Mouse (Mus musculus): ENCODE results near the gene Tbc1d9. TPM values are rescaled to one million over a fixed set of nuclear protein-coding genes. Genes with fewer than 3 reads are reported as not detected.

Gene Tbc1d9
- total and polyA plus RNA-seq, 2 experiments from 2014 or later = 18.6 to 135 TPM

- no peak overlapping the region for H3K27ac ChIP-seq (ENCODE audit: low read depth, low read length)
- no peak overlapping the region for H3K9ac ChIP-seq (replicated peaks; ENCODE audit: low read length, poor library complexity, severe bottlenecking)
- no peaks in the 10 kb centered on the region for H3K4me1 ChIP-seq (ENCODE audit: insufficient read depth, low read length)
- peak; percentile 56 for DNase-seq (ENCODE audit: low spot score)
- WGBS = 51% methylated on average over 5 of the region's 5 CpGs
- no peaks in the 10 kb centered on the region for H3K36me3 ChIP-seq (ENCODE audit: insufficient read depth, low read length)
- no peak overlapping the region for H3K4me2 ChIP-seq (ENCODE audit: low read depth, low read length, poor library complexity, severe bottlenecking)
- H3K9me3 ChIP-seq (ENCODE audit: low read length) = no peaks in the 10 kb centered on the region
- no peaks in the 10 kb centered on the region for H3K27me3 ChIP-seq (ENCODE audit: insufficient read depth, low read length)
- no peak for ATAC-seq (ENCODE audit: low FRiP score)
- H3K4me3 ChIP-seq (ENCODE audit: low read depth, low read length) = no peak overlapping the region
- no peak for TF ChIP-seq CTCF (IDR thresholded peaks at IDR 0.05)
Measured at GRCm38 (mm10) chr8:83224754-83225416, 59.7 kb downstream of the Tbc1d9 start.

GRCm38 (mm10) chr8:83225598-83225997 is 60.4 kb downstream of the Tbc1d9 start:
- Histone ChIP-seq H3K4me3 (ENCODE audit: low read depth, low read length) (no peak overlapping the region), H3K9me3 (ENCODE audit: low read length) (no peaks in the 10 kb centered on the region), H3K4me2 (ENCODE audit: low read depth, low read length, poor library complexity, severe bottlenecking) (no peak overlapping the region), H3K36me3 (ENCODE audit: insufficient read depth, low read length) (no peaks in the 10 kb centered on the region), H3K27ac (ENCODE audit: low read depth, low read length) (no peak overlapping the region), H3K4me1 (ENCODE audit: insufficient read depth, low read length) (no peaks in the 10 kb centered on the region), H3K9ac (replicated peaks; ENCODE audit: low read length, poor library complexity, severe bottlenecking) (no peak overlapping the region), H3K27me3 (ENCODE audit: insufficient read depth, low read length) (no peaks in the 10 kb centered on the region)
- ATAC-seq (ENCODE audit: low FRiP score) = no peak
- 90% methylated on average over 2 of the region's 2 CpGs for WGBS
- DNase-seq (ENCODE audit: low spot score) = no peak
- no peak for TF ChIP-seq CTCF (IDR thresholded peaks at IDR 0.05)

GRCm38 (mm10) chr8:83227336-83227735 is 62.2 kb downstream of the Tbc1d9 start:
- H3K9me3 ChIP-seq (ENCODE audit: low read length) = no peaks in the 10 kb centered on the region
- ATAC-seq (ENCODE audit: low FRiP score) = no peak

GRCm38 (mm10) chr8:83233099-83233498 is 67.9 kb downstream of the Tbc1d9 start:
- Histone ChIP-seq H3K4me3 (ENCODE audit: low read depth, low read length) (no peak overlapping the region), H3K27me3 (ENCODE audit: insufficient read depth, low read length) (no peaks in the 10 kb centered on the region), H3K27ac (ENCODE audit: low read depth, low read length) (no peak overlapping the region), H3K4me1 (ENCODE audit: insufficient read depth, low read length) (no peaks in the 10 kb centered on the region), H3K9me3 (ENCODE audit: low read length) (no peaks in the 10 kb centered on the region), H3K4me2 (ENCODE audit: low read depth, low read length, poor library complexity, severe bottlenecking) (no peak overlapping the region), H3K36me3 (ENCODE audit: insufficient read depth, low read length) (peaks cover 10% of the 10 kb centered on the region; the same call in 1 of the 2 replicates), H3K9ac (replicated peaks; ENCODE audit: low read length, poor library complexity, severe bottlenecking) (no peak overlapping the region)
- no peak for TF ChIP-seq CTCF (IDR thresholded peaks at IDR 0.05)
- ATAC-seq (ENCODE audit: low FRiP score) (no peak), DNase-seq (ENCODE audit: low spot score) (no peak)
- 88% methylated on average over 4 of the region's 4 CpGs for WGBS

More at GRCm38 (mm10) chr8:83227336-83227735, 62.2 kb downstream of the Tbc1d9 start:
- no peak for TF ChIP-seq CTCF (IDR thresholded peaks at IDR 0.05)
- H3K4me1 ChIP-seq (ENCODE audit: insufficient read depth, low read length) = no peaks in the 10 kb centered on the region
- no peak overlapping the region for H3K4me2 ChIP-seq (ENCODE audit: low read depth, low read length, poor library complexity, severe bottlenecking)
- DNase-seq (ENCODE audit: low spot score) = no peak
- WGBS = 87% methylated on average over 5 of the region's 5 CpGs
- H3K36me3 ChIP-seq (ENCODE audit: insufficient read depth, low read length) = no peaks in the 10 kb centered on the region
- H3K27me3 ChIP-seq (ENCODE audit: insufficient read depth, low read length) = no peaks in the 10 kb centered on the region
- H3K27ac ChIP-seq (ENCODE audit: low read depth, low read length) = no peak overlapping the region
- no peak overlapping the region for H3K9ac ChIP-seq (replicated peaks; ENCODE audit: low read length, poor library complexity, severe bottlenecking)
- H3K4me3 ChIP-seq (ENCODE audit: low read depth, low read length) = no peak overlapping the region

- DNase-seq (ENCODE audit: low spot score) (peak; percentile 19), ATAC-seq (ENCODE audit: low FRiP score) (no peak)
- no peak for TF ChIP-seq CTCF (IDR thresholded peaks at IDR 0.05)
- Histone ChIP-seq H3K9ac (replicated peaks; ENCODE audit: low read length, poor library complexity, severe bottlenecking) (no peak overlapping the region), H3K27me3 (ENCODE audit: insufficient read depth, low read length) (no peaks in the 10 kb centered on the region), H3K4me2 (ENCODE audit: low read depth, low read length, poor library complexity, severe bottlenecking) (no peak overlapping the region), H3K27ac (ENCODE audit: low read depth, low read length) (0 out of 2 replicates have a peak overlapping the region, but pooled peaks have one; percentile 18), H3K9me3 (ENCODE audit: low read length) (no peaks in the 10 kb centered on the region), H3K4me3 (ENCODE audit: low read depth, low read length) (no peak overlapping the region), H3K4me1 (ENCODE audit: insufficient read depth, low read length) (no peaks in the 10 kb centered on the region), H3K36me3 (ENCODE audit: insufficient read depth, low read length) (peaks cover 22% of the 10 kb centered on the region)
Measured at GRCm38 (mm10) chr8:83239341-83239740, 74.2 kb downstream of the Tbc1d9 start.

GRCm38 (mm10) chr8:83244151-83244550 is 79.0 kb downstream of the Tbc1d9 start:
- ATAC-seq (ENCODE audit: low FRiP score) (no peak), DNase-seq (ENCODE audit: low spot score) (no peak)
- no peak for TF ChIP-seq CTCF (IDR thresholded peaks at IDR 0.05)
- H3K36me3 ChIP-seq (ENCODE audit: insufficient read depth, low read length) = peaks cover 18% of the 10 kb centered on the region
- WGBS = 83% methylated on average over 7 of the region's 7 CpGs
- H3K27ac ChIP-seq (ENCODE audit: low read depth, low read length) = no peak overlapping the region
- H3K9me3 ChIP-seq (ENCODE audit: low read length) = no peaks in the 10 kb centered on the region
- no peaks in the 10 kb centered on the region for H3K4me1 ChIP-seq (ENCODE audit: insufficient read depth, low read length)
- no peak overlapping the region for H3K4me3 ChIP-seq (ENCODE audit: low read depth, low read length)
- no peak overlapping the region for H3K4me2 ChIP-seq (ENCODE audit: low read depth, low read length, poor library complexity, severe bottlenecking)
- no peaks in the 10 kb centered on the region for H3K27me3 ChIP-seq (ENCODE audit: insufficient read depth, low read length)
- no peak overlapping the region for H3K9ac ChIP-seq (replicated peaks; ENCODE audit: low read length, poor library complexity, severe bottlenecking)

All from midbrain, postnatal 0 days (tissue).